Mouse (Mus musculus): ENCODE data around the gene Srprb. TPM values are rescaled to one million over a fixed set of nuclear protein-coding genes. Genes with fewer than 3 reads are reported as not detected.

Gene Srprb
- total RNA-seq, 1 experiment from 2014 or later = 40.8 TPM

GRCm38 (mm10) chr9:103146257-103146656 lies 55.7 kb downstream of the Srprb start:
- DNase-seq = no peak

- no peak for DNase-seq
Measured at GRCm38 (mm10) chr9:103145351-103145750, 56.6 kb downstream of the Srprb start.

GRCm38 (mm10) chr9:103143881-103144280 lies 58.1 kb downstream of the Srprb start:
- DNase-seq = no peak

- no peak for DNase-seq
Measured at GRCm38 (mm10) chr9:103141266-103141665, 60.7 kb downstream of the Srprb start.

GRCm38 (mm10) chr9:103140384-103140783 lies 61.6 kb downstream of the Srprb start:
- no peak for DNase-seq

GRCm38 (mm10) chr9:103139481-103139880 lies 62.5 kb downstream of the Srprb start:
- DNase-seq = peak; percentile 21

Other genes with a start within 250 kb of the Srprb start
- 2.6 and 3.2 TPM in 2 replicates for gene Slco2a1, start 213.4 kb downstream of the Srprb start, total RNA-seq (2021)
- gene Rab6b, start 90.3 kb downstream of the Srprb start, total RNA-seq (2021) = 2.1 TPM in 2 replicates
- gene Gm20425, start 28.2 kb upstream of the Srprb start, total RNA-seq (2021) = 9.4 and 18.8 TPM in 2 replicates
- 43.2 and 174 TPM in 2 replicates for gene Trf, start 28.3 kb upstream of the Srprb start, total RNA-seq (2021)
- gene 1300017J02Rik, start 102.9 kb upstream of the Srprb start, total RNA-seq (2021) = 0.82 and 4.6 TPM in 2 replicates
- gene Topbp1, start 103.1 kb upstream of the Srprb start, total RNA-seq (2021) = 34.1 and 40.1 TPM in 2 replicates
- 193 and 227 TPM in 2 replicates for gene Cdv3, start 163.7 kb upstream of the Srprb start, total RNA-seq (2021)

Measured in adrenal gland, postnatal 25 days (tissue).